Mouse (Mus musculus) cerebral cortex, adult 2 months (tissue): ENCODE measurements around the gene Pak6.

Experiments
- WGBS: fragments of 180-500 bp; shearing (Covaris S2); methylation state at CpG from one replicate; pipeline ENCODE4 v1.1.7; 2018; 5-methylcytosine and 5-hydroxymethylcytosine counted together

Pak6 gene

DNA sequence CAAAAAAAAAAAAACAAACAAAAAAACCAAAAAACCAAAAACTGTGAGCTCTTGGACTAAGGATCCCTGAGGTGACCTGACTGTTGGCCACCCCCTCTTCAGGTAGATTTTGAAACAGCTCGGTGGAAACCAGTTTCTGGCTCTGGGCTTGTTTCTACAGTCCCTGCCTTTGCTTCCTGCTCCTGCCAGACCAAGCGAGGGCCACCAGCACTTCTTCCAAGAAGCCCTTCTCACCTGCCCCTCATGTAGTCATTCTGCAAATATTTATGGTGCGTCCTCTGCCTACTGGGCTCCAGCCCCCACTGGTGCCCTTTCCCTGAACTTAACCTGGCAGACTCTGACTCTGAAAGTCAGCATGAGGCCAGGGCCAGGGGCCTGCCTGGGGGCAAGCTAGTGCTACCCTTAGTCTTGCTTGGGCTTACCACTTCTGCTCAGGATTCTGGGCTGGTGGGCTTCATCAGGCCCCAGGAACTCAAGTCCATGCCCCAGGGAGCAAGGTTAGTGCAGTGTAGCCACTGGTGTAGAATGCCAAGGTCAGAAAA, 1.9 kb downstream of the Pak6 start:
- 65% methylated on average over 3 of the region's 3 CpGs for WGBS

DNA sequence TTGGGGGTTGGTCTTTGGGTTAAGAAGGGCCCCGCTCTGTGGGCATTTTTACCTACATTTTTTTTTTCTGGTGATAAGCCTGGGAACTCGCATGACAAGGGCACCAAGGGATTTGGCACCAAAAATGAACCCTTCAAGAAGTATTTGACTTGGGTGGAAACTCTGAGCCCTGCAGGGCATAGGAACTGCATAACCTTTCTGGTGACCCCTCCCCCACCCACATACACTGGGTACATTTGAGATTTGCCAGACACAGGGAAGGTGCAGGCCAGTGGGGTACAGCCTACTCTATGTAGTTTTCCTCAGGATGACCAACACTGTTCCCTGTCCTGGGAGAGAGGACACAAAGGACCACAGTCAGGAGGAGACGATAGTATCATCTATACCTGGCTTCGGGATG, 2.5 kb downstream of the Pak6 start:
- 86% methylated on average over 4 of the region's 4 CpGs for WGBS

DNA sequence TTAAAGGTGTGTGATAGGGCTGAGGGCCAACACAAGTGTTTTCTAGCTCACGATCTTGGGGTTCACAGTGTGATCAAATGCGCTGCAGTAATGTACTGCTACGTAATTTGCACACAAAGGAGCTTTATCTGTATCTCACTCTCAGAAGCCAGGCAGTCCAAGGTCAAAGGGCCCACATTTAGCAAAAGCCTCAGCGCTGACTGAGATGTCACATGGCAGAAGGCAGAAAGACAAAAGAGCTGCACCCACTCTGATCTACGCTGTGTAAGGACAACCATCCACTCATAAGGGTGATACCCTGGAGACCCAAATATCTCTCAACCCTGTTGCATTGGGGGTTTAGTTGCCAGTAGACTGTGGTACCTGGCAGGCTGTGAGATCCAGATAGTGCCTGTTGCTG, 4.1 kb downstream of the Pak6 start:
- WGBS = 69% methylated on average over 5 of the region's 5 CpGs

DNA sequence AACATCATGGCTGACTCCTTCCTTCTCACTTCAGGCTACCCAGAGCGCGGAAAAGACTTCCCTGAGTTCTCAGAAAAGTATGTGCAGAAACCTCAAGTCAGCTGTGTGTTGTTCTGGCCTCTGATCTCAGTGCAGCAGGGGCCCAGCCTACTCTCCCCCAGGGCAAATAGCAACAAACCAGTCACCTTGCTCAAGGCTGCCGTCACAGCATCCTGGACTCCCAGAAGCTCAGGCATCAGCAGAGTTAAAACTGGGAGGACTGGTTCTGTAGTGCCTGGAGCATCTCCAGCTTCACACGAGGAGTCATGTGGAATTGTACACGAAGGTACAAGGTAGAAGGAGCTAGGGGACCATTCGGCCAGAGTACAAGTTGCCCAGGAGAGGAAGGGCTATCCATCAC, 6.1 kb downstream of the Pak6 start:
- WGBS = 75% methylated on average over 6 of the region's 6 CpGs

DNA sequence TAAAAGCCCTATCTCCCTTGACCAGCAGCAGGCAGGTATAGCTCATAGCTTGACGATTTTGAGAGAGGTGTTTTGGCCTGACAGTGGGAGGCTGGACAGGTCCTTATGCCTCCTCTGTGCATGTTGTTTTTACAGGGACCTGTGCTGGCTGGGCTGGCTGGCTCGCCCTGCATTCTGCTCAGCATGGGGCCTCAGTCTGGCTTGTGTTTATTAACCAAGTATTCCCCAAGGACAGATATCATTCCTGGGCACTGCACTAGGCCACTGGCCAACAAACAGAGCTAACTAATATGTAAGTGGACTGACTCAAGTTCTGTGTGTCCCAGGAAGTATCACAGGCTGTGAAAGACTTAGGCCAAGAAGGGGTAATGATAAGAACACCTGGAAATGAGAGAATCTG, 6.7 kb downstream of the Pak6 start:
- WGBS = 72% methylated on average over 2 of the region's 2 CpGs

DNA sequence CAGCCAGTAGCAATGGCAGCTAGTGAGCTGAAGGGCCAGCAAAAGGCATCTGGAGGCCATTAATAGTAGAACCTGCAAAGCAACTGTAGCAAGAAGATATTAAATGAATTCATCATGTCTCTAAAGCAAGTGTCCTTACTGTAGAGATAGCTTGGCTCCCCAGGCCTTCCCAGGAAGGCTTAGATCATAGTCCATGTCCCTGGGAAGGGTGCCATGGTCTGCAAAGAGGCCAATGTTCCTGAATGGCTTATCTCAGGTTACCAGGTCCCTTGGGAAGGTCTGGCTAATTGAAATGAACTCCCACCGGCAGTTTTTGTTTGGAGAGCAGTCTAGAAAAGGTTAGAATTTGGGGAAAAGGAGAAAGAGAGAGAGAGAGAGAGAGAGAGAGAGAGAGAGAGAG, 8.6 kb downstream of the Pak6 start:
- WGBS = 88% methylated on average over 1 of the region's 1 CpGs

DNA sequence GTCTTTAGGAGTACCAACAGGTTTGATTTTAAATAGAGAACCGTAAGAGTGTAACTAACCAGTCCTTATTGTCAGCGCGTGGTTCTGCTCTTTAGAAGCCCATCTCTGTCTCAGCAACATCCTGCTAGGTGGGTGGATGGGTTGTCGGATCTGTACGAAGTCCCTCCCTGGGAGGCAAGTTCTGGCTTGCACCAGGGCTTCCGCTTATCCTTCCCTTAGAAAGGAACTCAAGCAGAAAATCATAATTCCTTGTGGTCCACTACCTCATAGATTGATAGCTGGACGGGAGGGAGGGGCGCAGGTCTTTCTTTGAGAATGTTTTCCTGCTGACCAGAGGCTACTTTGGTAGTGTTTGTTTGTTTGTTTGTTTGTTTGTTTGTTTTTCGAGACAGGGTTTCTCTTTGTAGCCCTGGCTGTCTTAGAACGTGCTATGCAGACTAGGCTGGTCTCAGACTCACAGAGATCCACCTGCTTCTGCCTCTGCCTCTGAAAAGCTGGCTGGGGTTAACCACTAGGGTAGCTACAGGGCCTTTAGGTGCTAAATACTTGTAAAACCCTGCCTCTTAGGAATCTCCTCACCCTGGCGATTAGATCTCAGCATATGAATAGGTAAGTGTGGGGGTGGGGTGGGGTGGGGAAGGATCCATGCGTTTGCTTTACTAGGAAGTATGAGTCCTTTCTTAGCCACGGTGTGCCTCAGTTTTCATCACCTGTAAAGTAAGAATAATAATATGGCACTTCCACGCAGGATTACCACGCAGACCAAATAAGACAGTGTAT, 10.8 kb downstream of the Pak6 start:
- WGBS = 50% methylated on average over 15 of the region's 15 CpGs

DNA sequence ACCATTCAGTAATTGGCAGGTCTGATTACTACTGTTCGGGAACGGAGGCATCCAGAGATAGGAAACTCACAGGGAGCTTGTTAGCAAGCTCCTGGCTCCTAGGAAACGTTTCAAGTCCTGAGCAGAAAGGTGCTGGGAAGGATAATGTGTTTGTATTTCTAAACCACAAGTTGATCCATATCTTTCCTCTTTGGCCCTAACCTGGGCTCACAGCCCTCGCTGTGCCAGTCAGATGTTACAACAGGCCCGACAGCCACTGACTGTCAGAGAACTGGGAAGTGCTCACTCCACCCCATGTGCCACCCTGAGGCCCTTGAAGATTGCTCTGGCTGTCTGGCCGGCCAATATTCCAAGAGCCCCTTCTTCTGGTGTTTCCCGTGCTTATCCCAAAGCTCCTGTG, 11.4 kb downstream of the Pak6 start:
- WGBS = 58% methylated on average over 7 of the region's 7 CpGs

DNA sequence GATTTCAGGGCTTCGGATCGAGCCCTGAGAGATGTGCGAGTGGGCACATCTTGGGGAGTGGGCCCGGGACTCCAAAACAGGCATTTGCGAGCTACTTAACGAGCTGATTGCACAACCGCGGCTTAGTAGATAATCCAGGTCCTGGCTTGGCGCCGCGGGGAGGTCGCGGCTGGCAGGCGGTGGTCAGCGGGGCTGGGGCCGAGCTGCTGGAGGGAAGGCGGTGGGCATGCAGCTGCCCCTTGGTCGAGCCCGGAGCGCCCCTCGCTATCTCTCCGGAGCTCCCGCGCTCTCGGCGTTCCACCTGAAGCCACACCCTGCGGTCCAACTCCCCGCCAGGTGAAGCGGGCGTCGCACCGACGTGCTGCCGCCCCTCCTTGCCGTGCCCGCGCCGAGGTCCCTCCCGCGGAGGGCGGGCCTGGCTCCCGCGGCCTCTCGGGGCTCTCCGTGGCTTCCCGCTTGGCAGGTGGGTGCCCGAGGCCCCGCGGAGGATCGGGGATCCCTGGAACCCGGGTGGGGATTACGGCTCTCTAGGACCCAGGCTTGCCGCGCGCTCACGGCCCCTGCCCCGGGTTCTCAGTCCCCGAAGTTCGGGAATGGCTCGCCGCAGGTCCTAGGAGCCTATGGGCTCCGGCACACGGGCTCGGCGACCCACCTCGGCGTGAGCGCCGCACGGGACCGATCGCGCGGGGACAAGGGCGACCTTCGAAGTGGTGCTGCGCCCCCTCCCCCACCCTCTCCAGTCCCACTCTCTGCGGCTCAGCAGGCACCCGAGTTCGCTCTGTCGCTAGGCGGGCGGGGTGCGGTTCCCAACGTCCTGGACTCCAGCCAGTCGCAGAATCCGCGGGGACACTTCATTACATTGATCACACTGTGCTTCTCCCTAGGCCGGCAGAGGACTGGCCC, 14.0 kb downstream of the Pak6 start:
- 3% methylated on average over 86 of the region's 89 CpGs for WGBS

DNA sequence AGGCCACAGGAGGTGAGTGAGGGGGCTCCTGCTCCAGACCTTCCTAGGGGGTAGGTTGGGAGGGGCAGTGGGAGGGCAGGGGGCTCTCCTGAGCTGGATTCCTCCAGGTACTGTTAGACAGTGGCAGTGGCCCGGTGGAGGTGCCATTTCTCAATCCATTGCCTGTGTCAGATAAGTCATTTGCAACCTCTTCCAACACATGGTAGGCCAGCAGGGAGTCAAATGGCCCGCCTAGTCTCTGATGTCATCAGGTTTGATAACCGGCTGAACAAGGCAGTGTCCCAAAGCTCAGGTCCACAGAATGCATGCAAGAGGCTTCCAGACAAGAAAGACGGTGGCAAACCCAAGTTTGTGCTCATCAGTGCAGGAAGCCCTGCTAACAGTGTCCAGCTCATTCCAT, 14.7 kb downstream of the Pak6 start:
- WGBS = 56% methylated on average over 4 of the region's 4 CpGs

DNA sequence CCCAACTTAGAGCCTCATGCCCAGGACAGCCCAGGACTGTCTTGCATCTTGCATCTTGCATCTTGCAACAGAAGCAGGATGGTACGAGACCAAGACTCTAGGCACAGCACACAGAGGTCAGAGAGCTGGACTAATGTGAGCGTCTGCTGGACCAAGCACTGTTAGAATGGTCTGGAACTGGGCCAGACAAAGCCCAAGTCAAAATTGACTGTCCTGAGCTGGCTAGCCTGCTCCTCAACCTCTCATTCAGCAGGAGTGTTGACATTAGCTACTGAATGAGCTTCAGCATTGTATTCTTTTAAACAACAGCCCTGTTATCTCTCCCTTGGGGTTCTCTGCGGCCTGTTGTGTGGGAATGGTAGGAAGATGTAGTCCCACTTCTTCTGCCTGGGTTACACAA, 16.5 kb downstream of the Pak6 start:
- WGBS = 85% methylated on average over 3 of the region's 3 CpGs

DNA sequence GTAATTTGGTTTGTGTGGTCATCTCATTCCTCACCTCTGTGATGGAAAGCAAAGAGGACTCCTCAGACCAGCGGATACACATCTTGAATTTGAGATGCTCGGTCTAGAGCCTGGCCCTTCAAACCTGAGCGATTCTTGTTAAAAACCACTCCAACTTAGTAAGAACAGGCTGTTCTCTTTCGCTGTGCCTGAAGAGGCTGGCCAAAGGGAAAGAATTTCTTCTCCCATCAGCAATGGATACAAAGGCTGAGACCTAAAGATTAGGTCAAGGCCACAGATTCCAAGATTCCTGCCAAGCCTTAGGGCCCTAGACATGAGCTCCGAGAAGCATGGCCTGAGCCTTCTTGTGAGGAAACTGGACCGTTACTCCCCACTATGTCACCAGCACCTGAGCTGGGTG, 17.8 kb downstream of the Pak6 start:
- WGBS = 95% methylated on average over 6 of the region's 6 CpGs

DNA sequence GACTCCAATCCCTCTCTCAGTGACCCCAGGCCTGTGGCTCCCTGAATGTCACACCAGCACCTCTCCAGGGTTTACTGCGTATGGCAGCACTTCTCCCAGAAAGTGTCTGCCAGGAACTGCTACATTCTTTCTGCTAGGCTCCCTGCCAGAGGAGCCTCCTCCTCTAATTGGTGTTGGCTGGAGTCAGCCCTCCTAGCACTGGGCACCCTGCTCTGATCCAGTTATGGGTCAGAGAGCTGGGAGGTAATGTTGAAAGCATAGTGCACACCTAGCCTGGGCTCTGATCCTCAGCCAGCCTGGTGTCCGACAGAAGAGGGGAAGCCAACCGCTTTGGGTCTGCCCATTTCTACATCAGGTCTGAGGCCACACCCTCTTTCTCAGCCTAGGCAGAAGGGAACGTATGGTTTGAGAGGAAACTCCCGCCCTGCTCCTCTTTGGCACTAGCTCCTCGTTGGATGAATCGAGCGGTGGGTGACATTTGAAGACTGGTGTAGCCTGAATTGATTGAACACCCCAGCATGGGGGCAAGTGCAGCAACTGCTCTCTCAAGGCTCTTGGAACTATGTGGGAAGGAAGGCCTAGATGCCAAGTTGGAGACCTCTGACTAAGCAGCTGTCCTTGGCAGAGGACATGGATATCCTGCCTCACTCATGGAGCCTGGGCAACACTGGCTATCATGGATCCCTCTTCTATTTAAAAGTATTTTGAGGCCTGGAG, 19.6 kb downstream of the Pak6 start:
- WGBS = 49% methylated on average over 8 of the region's 8 CpGs

DNA sequence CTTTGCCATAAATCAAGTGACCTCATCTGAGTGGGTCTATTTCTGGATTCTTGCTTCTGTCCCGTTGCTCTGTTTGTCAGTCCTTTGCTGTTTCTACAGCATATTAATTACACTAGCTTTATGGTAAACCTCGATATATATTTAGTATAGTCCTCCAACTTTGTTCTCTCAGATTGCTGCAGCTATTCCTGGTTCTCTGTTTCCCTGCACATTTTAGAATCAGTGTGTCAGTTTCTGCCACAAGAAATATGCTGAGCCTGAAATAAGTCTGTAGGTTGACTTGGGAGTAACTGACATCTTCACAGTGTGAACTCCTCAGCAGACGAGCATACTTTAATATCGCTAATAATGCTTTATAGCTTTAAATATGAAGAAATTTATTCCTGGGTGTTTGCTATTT, 22.0 kb downstream of the Pak6 start:
- 43% methylated on average over 4 of the region's 4 CpGs for WGBS

DNA sequence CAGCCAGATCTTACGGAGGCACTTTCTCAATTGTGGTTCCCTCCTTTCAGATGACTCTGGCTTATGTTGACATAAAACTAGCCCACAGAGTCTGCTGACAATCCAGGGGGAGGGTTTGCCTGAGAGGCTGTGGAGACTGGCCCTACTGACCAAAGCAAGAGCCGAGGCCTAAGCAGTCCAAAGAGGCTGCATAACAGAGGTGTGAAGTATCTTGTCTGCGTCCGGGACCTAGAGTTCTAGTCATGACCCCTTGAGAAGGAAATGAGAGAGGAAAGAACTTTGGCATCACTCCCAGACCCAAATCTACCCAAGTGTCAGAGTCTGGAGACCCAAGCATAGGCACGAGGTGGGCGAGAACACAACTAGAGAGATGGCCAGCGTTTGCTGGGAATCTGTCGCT, 23.6 kb downstream of the Pak6 start:
- WGBS = 78% methylated on average over 8 of the region's 8 CpGs

DNA sequence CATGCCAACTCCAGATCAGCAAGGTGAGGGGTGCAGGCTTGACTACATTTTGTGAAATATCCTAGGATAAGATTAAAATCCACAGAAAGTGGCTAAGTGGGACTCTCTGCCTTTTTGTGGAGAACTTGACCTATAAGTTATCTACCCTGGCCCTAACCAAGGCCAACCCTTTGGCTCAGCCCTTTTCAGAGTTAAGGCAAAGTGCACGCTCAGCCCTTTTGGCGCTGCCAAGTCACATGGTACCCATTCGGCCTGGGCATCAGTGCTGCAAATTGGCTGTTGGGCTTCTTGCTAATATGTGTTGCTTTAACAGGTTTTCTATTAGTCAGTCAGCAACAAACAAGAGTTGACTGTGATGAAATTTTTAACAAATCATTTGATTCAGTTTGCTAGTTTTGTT, 24.7 kb downstream of the Pak6 start:
- WGBS = 84% methylated on average over 3 of the region's 3 CpGs

DNA sequence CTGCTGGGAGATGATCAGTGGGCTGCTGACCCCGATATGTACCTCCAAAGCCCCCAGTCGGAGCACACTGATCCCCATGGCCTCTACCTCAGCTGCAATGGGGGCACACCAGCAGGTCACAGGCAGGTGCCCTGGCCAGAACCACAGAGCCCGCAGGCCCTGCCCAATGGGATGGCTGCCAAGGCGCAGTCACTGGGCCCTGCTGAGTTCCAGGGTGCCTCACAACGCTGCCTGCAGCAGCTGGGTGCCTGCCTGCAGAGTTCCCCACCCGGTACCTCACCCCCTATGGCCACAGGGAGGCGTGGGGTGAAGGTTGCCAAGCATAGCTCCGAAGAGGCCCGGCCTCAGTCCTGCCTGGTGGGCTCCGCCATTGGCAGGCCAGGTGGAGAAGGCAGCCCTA, 26.8 kb downstream of the Pak6 start:
- 81% methylated on average over 10 of the region's 10 CpGs for WGBS

DNA sequence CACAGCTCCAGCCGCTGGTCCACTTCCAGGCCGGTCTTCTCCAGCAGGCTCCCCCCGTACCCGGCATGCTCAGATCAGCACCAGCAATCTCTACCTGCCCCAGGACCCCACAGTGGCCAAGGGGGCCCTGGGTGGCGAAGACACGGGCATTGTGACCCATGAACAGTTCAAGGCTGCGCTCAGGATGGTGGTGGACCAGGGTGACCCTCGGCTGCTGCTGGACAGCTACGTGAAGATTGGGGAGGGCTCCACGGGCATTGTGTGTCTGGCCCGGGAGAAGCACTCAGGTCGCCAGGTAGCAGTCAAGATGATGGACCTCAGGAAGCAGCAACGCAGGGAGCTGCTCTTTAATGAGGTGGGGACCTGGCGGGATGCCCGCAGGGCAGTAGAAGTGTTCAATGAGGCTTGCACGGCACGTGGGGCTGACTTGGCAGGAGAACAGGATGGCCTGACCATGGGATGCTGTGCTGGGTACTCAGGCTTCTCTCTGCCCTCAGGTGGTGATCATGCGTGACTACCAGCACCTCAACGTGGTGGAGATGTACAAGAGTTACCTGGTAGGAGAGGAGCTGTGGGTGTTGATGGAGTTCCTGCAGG, 30.4 kb downstream of the Pak6 start:
- 75% methylated on average over 19 of the region's 19 CpGs for WGBS

DNA sequence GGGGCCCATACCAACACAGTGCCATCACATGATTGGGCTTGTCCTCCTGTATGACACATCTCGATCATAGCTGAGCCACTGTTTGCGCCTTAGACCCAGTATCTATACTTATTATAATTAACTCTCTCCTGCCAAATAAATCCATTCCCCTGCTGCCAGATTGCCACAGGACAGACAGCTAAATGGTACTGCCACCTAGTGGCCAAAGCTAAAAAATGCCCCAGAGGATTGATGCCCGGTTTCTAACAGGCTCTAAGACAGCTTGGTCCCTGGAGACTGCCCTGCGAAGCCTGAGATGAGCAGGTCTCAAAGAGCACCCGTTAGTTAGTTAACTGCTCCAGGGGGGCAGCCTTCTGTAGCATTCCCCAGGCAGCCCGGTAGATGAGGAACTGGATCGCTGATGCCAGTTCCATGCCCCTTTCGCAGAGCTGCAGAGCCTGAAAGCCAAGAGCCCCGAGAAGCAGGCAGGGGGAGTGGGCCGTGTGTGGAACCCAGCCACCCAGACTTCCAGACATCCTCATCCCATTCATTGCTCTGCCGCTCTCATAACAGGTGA, 32.7 kb downstream of the Pak6 start:
- WGBS = 36% methylated on average over 11 of the region's 11 CpGs

DNA sequence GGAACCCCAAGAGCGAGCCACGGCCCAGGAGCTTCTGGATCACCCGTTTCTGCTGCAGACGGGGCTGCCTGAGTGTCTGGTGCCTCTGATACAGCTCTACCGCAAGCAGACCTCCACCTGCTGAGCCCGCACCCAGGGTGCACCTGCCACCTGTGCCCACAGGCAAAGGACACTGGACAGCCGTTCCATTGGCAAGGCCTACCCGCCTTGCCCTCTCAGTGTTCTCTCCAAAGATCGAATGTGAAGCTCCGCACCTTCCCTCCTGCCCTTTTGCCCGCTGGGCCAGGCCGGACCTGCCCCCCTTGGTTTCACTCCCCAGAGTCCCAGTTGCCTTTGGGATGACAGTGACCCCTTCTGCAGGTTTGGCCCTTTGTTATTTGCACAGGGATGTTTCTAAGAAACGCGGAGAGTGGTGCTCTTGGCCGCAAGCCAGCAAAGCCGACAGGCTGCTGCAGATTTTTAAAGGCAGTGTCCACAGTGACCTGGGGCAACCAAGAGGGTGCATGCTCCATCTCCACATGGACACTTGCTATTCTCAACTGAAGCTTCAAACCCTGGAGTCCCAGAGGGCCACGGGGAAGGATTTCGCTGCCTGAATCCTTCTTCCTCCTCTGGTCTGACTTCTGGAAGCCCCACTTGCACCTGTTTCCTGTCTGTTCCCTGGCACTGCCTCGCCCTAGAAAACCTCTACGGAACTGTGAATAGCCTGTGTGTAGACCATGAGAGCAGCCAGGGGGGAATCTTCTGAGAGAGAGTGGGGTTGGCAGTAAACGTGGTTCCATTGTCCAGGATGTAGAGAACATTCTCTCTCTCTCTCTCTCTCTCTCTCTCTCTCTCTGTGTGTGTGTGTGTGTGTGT, 33.6 kb downstream of the Pak6 start:
- WGBS = 60% methylated on average over 21 of the region's 21 CpGs
